Mouse (Mus musculus) forebrain, embryonic 14.5 days (tissue): ENCODE results near the gene Mast4. TPM values are rescaled to one million over a fixed set of nuclear protein-coding genes. Genes with fewer than 3 reads are reported as not detected.
"Not testable (repeated sequence)": the region's sequence is repeated elsewhere in the genome, so short reads cannot be mapped to it uniquely, and the experiment has no call there.

Experiments used
- ATAC-seq: fragments of 200-750 bp; cut with Nextera tagmentation; 2 replicates; pipeline ENCODE4 v1.8.0; 2017; ENCODE audit warnings: mild to moderate bottlenecking, moderate library complexity
- DNase-seq: peaks from one replicate; pipeline ENCODE4 v3.0.0-alpha.2; 2015; ENCODE audit warnings: low spot score
- H3K27ac ChIP-seq: fragments of 300-500 bp; sonication (generic); 2 replicates; pipeline ENCODE4 v1.5.1; 2014; ENCODE audit warnings: low read depth, mild to moderate bottlenecking, control low read depth, low read length, moderate library complexity
- H3K27me3 ChIP-seq: fragments of 300-500 bp; sonication (generic); replicated peaks from 2 replicates; pipeline ENCODE4 v1.6.1; 2014; ENCODE audit warnings: low read length, control low read depth, mixed read lengths; ENCODE audit not compliant: control insufficient read depth, insufficient read depth
- H3K36me3 ChIP-seq: fragments of 300-500 bp; sonication (generic); 2 replicates; pipeline ENCODE4 v1.6.1; 2014; ENCODE audit warnings: low read length, control low read depth; ENCODE audit not compliant: control insufficient read depth, insufficient read depth
- H3K4me1 ChIP-seq: fragments of 300-500 bp; sonication (generic); 2 replicates; pipeline ENCODE4 v1.6.1; 2014; ENCODE audit warnings: antibody characterized with exemption, low read length, control low read depth; ENCODE audit not compliant: control insufficient read depth, insufficient read depth
- H3K4me2 ChIP-seq: fragments of 300-500 bp; sonication (generic); 2 replicates; pipeline ENCODE4 v1.6.1; 2014; ENCODE audit warnings: mild to moderate bottlenecking, control low read depth, low read length
- H3K4me3 ChIP-seq: fragments of 300-500 bp; sonication (generic); 2 replicates; pipeline ENCODE4 v1.5.1; 2014; ENCODE audit warnings: low read depth, low read length, control low read depth
- H3K9ac ChIP-seq: fragments of 300-500 bp; sonication (generic); 2 replicates; pipeline ENCODE4 v1.6.1; 2014; ENCODE audit warnings: mild to moderate bottlenecking, low read length, control low read depth, moderate library complexity
- H3K9me3 ChIP-seq: fragments of 300-500 bp; sonication (generic); replicated peaks from 2 replicates; pipeline ENCODE4 v1.6.1; 2016; ENCODE audit warnings: low read length, control low read depth, mixed read lengths; ENCODE audit not compliant: control insufficient read depth
- WGBS: fragments of 180-500 bp; shearing (Covaris S2); extraction: QIAGEN DNeasy Blood & Tissue Kit; methylation state at CpG from one replicate; pipeline ENCODE4 v1.1.7; 2014; 5-methylcytosine and 5-hydroxymethylcytosine counted together
- polyA plus RNA-seq: library from polyadenylated mRNA; unstranded; fragments of >200 nt; fragmentation: Nextera tagmentation; extraction: Ambion mirVana; gene quantifications from 2 replicates; pipeline ENCODE4 v1.2.1, GENCODE M21; 2014

The Mast4 gene
- 11.7 and 16.3 TPM in 2 replicates for polyA plus RNA-seq

DNA sequence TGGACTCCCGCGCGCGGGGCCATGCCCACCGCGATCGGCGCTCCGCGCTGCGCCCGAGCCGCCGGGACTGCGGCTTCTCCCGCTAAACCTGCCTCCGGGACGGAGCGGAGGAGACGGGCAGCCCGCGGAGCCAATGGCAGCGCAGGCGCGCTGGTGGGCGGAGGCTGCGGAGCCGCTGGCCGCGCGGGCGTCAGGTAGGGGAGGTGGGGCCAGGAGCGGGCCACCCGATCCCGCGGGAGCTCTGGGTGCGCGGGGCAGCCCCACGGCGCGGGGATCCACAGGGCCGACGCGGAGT is at the start of gene Mast4:
Gene Mast4 (minus strand): TSS at position 106 of the 295 bp plus-strand sequence.
- Histone ChIP-seq H3K4me3 (peak within 1 kb of the TSS; percentile 66), H3K27ac (peak within 1 kb of the TSS; percentile 33; the same call in 1 of the 2 replicates), H3K36me3 (no peaks in the 10 kb centered on the region), H3K27me3 (peaks cover 20% of the 10 kb centered on the region), H3K4me1 (peaks cover 4% of the 10 kb centered on the region), H3K4me2 (peak within 1 kb of the TSS; percentile 97), H3K9ac (peak within 1 kb of the TSS; percentile 65), H3K9me3 (no peaks in the 10 kb centered on the region)
- peak; percentile 99 for ATAC-seq
- peak; percentile 85 for DNase-seq
- WGBS: under 1% methylated on average over 40 of the region's 44 CpGs

DNA sequence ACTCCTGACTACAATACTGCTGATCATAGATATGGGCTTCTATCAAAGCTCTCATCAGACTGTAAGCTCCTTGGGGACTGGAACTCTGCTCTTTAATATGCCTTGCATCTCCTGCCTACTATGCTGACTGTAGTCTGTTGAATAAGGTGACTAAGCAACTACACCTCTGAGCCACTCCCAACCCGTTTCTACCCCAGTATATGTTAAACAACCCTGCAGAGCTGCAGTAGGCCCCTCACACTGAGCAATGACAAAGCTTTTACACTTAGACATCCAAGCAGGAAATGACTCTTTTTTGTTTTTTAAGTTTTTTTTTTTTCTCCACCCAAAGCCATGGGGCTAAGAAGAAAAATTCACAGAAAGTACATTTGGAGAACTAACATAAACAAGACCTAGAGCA is 40.2 kb upstream of the Mast4 start:
- 56% methylated on average over 1 of the region's 1 CpGs for WGBS
- DNase-seq (no peak), ATAC-seq (no peak)
- Histone ChIP-seq H3K36me3 (no peaks in the 10 kb centered on the region), H3K27me3 (no peaks in the 10 kb centered on the region), H3K4me3 (no peak overlapping the region), H3K4me2 (no peak overlapping the region), H3K9me3 (no peaks in the 10 kb centered on the region), H3K9ac (no peak overlapping the region), H3K4me1 (no peaks in the 10 kb centered on the region), H3K27ac (no peak overlapping the region)

DNA sequence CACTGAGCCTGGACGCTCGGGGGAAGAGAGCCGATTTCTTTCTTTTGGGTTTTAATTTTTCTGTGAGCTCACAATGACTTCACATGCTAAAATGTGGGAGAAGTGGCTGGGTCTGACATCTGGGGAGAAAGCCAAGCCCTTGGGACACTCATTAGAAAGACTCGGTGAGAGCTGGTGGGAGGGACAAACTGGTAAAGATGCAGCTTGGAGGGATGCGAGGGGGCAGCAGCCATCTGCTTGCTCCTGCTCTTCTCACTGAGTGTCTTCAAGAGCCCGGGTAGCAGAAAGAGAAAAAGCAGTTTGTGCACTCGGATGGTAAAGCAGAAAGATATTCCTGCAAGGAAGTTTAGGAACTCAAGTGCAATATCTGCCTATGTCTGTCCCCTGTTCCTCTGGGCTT is 34.9 kb upstream of the Mast4 start:
- no peaks in the 10 kb centered on the region for H3K4me1 ChIP-seq
- H3K27me3 ChIP-seq: no peaks in the 10 kb centered on the region
- no peak overlapping the region for H3K4me2 ChIP-seq
- no peak for ATAC-seq
- H3K9ac ChIP-seq: no peak overlapping the region
- DNase-seq: no peak
- 85% methylated on average over 7 of the region's 7 CpGs for WGBS
- no peaks in the 10 kb centered on the region for H3K36me3 ChIP-seq
- H3K9me3 ChIP-seq: no peaks in the 10 kb centered on the region
- no peak overlapping the region for H3K4me3 ChIP-seq
- no peak overlapping the region for H3K27ac ChIP-seq

DNA sequence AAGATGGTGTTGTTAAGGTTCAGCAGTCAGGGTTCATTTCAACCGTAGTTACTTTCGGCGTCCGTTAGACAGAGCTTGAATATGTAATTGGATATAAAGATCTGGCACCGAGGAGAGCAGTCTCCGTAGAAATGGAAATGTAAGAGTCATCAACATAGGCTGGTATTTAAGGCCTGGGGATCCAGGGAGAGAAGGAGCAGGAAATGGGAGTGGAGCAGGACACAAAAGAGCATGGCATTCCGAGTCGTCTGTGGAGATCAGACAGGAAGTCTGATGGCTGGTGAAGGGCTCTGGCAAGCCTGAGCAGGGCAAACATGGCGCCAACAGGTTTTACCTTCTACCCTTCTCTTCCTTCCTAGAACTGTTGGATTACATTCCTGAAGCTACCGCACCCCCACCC is 28.9 kb upstream of the Mast4 start:
- no peak for ATAC-seq
- H3K4me1 ChIP-seq: no peaks in the 10 kb centered on the region
- DNase-seq: no peak
- H3K27ac ChIP-seq: no peak overlapping the region
- WGBS: 93% methylated on average over 10 of the region's 10 CpGs
- H3K9ac ChIP-seq: no peak overlapping the region
- no peaks in the 10 kb centered on the region for H3K27me3 ChIP-seq
- H3K4me3 ChIP-seq: no peak overlapping the region
- H3K4me2 ChIP-seq: no peak overlapping the region
- H3K36me3 ChIP-seq: no peaks in the 10 kb centered on the region
- H3K9me3 ChIP-seq: no peaks in the 10 kb centered on the region

DNA sequence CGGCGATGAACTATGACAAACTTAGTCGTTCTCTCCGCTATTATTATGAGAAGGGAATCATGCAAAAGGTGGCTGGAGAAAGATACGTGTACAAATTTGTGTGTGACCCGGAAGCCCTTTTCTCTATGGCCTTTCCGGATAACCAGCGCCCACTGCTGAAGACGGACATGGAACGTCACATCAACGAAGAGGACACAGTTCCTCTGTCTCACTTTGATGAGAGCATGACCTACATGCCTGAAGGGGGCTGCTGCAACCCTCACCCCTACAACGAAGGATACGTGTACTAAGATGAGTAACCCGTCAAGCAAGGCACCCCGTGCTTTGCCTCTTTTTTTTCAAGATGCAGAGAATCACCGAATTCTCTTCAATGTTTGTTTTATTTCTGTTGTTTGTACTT is 23.1 kb upstream of the Mast4 start:
- not testable (repeated sequence) for H3K4me1 ChIP-seq, DNase-seq, H3K36me3 ChIP-seq, H3K4me2 ChIP-seq, H3K4me3 ChIP-seq, H3K9me3 ChIP-seq, H3K9ac ChIP-seq, H3K27me3 ChIP-seq, ATAC-seq, H3K27ac ChIP-seq
- 97% methylated on average over 16 of the region's 16 CpGs for WGBS

DNA sequence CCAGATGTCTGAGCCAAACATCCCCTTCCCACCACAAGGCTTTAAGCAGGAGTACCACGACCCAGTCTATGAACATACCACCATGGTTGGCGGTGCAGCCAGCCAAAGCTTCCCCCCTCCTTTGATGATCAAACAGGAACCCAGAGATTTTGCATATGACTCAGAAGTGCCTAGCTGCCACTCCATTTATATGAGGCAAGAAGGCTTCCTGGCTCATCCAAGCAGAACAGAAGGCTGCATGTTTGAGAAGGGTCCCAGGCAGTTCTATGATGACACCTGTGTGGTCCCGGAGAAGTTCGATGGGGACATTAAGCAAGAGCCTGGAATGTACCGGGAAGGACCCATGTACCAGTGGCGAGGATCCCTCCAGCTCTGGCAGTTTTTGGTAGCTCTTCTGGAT is 22.6 kb upstream of the Mast4 start:
- WGBS: 92% methylated on average over 5 of the region's 6 CpGs
- not testable (repeated sequence) for ATAC-seq, H3K9ac ChIP-seq, H3K4me1 ChIP-seq, H3K4me3 ChIP-seq, H3K27me3 ChIP-seq, H3K4me2 ChIP-seq, H3K27ac ChIP-seq, H3K36me3 ChIP-seq, H3K9me3 ChIP-seq, DNase-seq

DNA sequence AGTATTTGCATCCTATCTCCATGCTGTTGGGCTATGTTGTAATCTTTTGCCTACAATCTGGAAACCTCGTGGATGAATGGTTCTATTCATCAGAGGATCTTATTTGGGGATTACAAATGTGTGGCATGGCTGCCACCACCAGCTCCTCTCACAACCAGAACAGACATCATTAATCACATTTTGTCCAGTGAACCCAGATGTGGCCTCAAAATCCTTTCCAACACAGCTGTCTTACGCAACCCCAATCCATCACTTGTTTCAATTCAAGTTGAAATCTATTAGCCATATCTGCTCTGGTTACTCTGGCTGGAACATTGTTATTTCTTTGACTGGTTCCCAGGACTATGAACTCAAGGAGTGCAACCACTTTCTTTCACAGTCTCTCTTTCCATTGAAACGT is 20.4 kb upstream of the Mast4 start:
- H3K4me3 ChIP-seq: no peak overlapping the region
- no peaks in the 10 kb centered on the region for H3K27me3 ChIP-seq
- no peaks in the 10 kb centered on the region for H3K36me3 ChIP-seq
- WGBS: 56% methylated on average over 3 of the region's 3 CpGs
- no peaks in the 10 kb centered on the region for H3K4me1 ChIP-seq
- no peaks in the 10 kb centered on the region for H3K9me3 ChIP-seq
- H3K4me2 ChIP-seq: no peak overlapping the region
- H3K9ac ChIP-seq: no peak overlapping the region
- ATAC-seq (no peak), DNase-seq (no peak)
- no peak overlapping the region for H3K27ac ChIP-seq

DNA sequence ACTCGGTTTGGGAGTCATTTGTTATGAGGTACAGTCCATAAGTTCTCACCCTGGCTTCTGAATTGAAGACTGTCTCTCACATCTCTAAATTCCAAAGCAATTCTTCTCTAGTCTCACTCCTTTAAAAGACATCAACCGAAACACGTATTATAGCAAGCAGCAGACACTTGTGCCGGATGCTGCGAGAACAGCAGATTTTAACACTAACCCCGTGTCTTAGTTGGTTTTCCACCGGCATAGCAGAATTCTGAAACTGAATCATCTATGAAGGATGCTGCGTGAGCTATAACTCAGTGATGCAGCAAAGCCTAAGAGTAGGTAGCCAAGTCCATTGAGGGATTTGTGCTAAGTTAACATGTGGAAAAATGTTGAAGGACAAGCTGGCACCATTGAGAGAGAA is 10.5 kb upstream of the Mast4 start:
- ATAC-seq (no peak), DNase-seq (no peak)
- Histone ChIP-seq H3K9me3 (no peaks in the 10 kb centered on the region), H3K9ac (no peak overlapping the region), H3K36me3 (no peaks in the 10 kb centered on the region), H3K4me1 (no peaks in the 10 kb centered on the region), H3K27me3 (no peaks in the 10 kb centered on the region), H3K4me2 (no peak overlapping the region), H3K4me3 (no peak overlapping the region), H3K27ac (no peak overlapping the region)
- 95% methylated on average over 8 of the region's 8 CpGs for WGBS

DNA sequence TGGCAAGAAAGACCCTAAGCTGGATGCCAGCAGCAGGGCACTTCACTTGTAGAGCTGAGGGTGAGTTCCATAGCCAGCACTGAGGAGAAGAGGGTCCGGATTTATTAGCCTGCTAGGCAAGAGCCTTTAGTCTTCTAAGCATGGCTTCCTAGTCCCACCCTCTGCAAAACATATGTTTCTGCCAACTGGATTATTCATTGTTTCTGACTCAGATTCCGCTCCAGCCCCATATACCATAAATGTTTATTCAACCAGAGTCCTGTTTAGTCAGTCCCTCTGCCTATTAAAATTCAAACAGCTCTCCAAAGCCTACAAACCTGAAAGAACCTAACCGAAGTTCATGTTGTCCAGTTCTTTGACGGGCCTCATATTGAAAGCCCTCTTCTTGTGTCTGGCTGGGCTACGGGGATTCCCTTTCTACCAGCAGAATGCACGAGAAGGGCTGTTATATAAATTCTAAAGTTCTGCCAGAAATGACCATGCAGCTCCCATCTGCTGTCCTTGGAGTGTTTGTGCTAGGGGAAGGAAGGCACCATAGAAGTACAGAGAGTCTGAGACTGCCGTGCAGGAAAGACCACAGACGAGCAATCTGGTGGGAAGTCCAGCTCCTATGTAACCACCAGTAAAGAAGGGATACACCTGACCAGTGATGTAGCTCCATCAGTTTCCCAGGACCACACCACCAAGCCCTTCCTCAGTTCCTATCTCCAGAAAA is 9.9 kb upstream of the Mast4 start:
- no peak for ATAC-seq
- no peaks in the 10 kb centered on the region for H3K27me3 ChIP-seq
- 86% methylated on average over 8 of the region's 8 CpGs for WGBS

More for the DNA sequence above, 9.9 kb upstream of the Mast4 start:
- no peak for DNase-seq
- H3K36me3 ChIP-seq: no peaks in the 10 kb centered on the region
- no peak overlapping the region for H3K9ac ChIP-seq
- H3K9me3 ChIP-seq: no peaks in the 10 kb centered on the region
- H3K4me2 ChIP-seq: no peak overlapping the region
- H3K4me1 ChIP-seq: no peaks in the 10 kb centered on the region
- no peak overlapping the region for H3K4me3 ChIP-seq
- H3K27ac ChIP-seq: no peak overlapping the region
